Mouse (Mus musculus) cerebellum, postnatal 10 days (tissue): Measurements from ENCODE around the gene Metrnl.

Experiments used
- DNase-seq, 2 experiments: peaks; one replicate each; pipeline ENCODE4 v3.0.0; 2021; ENCODE audit warnings: mixed read lengths in 2 of 2

Metrnl gene

DNA sequence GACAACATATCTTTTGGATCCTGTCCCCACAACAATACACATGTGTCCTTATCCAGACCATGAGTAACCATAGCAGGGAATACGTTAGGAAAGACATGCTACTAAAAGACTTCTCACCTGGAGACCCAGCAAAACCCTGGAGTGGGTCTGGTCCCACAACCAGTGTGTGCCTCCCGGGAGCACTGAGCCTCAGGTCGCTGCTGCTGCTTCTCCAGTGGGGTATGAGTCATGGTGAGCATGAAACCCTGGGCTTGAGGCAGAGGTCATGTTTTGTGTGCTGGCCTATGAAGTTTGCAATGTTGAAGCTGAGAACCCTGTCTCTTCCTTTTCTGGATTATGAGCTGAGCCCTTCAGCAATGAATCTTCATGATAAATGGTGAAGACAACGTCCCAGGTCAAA lies 15.3 kb upstream of the Metrnl start:
- no peak for DNase-seq

DNA sequence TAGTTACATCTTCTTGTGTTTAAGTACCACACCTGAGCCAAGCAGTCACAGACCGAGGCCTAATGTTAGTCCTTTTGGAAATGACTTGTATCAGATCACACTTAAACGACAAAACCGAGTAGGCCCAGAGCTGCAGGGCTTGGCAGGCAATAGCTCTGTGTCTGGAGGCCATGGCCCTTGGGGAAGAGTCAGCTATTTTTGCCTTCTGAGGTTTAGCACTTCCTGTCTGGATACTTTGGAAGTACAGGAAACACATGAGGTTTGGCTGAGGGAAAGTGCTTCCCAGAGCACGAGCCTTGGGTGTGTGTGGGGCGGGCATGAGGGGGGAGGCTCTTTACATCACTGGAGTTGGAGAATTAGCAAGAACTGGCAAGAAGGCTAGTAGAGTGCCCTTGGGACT lies 14.7 kb upstream of the Metrnl start:
- no peak for DNase-seq

DNA sequence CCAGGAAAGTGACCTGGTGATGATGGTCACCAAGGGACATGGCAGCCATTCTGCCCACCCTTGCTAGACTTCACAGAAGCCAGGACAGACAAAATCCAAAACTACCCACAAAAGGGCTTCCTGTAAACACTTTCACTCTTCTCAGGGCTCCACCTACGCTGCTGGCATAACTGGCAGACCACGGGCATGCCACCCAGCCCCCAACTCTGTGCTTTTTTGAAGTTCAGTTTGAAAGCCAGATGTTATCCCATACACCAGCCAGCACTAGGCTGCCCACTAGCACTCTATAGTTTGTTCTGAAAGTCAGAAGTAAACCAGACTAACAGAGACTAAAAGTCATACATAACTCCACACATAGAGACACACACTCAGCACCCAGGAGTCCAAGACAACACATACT lies 13.3 kb upstream of the Metrnl start:
- DNase-seq = no peak

DNA sequence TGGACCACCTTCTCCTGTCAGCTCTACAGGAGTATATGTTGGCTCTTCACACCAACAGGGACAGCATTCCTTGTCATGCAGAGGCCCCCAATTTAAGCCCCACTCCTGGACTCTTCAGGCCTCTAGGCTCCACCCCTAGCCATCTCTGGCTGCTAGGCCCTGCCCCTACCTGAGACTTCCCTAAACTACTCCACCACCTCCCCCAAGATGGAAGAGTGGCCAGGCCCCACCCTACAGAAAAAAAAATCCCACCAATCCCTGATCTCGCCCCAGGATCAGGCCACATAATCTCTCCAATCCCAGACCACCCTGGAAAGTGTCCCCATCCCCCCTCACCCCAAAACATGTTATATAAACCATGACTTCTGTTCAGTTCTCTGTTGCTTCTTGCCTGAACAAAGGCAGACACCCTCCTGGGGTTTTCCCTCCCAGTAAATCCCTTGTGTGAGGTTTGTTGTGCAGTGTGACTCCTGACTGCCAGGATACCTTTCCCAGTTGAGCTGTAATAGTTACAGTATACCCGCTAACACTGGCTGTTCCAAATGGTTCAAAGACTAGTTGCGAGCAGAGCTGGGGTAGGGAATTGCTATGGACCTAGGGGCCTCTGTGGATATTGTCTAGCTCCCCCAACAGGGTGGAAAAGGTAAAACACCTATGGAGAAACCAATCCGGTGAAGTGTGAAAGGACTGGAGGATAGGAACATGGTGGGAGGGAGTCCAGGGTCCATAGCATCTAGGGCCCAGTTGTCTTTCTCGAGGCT lies 5.9 kb upstream of the Metrnl start:
- no peak for DNase-seq

DNA sequence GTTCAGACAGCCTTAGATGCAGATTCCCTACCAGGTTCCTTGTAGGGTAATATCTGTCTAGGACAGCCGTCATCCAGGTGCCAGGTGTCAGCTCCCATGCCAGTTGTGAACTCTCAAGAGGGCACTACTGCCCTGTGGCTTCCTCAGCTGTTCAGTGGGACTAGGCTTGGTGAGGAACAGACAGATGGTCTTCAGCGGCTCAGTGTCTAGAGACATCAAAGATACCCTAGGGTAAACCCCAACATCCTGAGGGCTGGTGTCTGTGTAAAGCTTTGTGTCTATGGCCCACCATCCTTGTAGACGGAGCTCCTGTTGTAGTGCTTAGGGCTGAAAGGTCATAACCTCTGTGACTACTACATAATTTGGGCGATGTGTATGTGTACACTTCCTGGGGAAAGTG lies 4.1 kb upstream of the Metrnl start:
- no peak for DNase-seq

DNA sequence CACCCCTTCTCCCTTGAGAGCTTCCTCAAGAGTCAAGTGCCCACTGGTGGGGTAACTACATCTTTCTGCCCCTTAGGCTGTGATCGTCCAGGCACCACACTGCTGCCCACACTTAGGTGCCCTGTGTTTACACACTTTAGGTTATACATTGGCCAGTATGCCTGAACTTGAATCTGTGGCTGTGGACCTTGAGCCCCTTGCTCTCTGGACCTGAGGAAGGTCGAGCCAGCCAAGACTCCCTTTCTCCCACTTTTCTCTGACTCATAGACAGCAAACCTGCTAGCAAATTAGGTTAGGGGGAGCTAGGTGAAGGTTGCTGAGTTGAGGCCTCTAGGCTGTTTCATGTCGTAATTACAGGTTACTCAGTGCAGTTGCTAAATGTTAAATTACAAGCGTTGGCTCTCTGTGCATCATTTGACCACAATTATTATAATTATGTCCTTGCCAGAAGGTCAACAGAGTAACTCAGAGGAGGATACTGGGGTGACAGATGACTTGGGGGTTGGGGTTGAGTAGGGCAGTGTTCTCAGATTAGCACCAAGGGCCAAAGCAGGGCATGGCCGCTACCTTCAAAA lies 2.9 kb upstream of the Metrnl start:
- DNase-seq = no peak

GRCm38 (mm10) chr11:121702111-121702894 lies 959 bp downstream of the Metrnl start:
- DNase-seq = peak; percentile 83 to 93

GRCm38 (mm10) chr11:121702895-121703618 lies 1.7 kb downstream of the Metrnl start:
- peak; percentile 44 to 57 for DNase-seq

DNA sequence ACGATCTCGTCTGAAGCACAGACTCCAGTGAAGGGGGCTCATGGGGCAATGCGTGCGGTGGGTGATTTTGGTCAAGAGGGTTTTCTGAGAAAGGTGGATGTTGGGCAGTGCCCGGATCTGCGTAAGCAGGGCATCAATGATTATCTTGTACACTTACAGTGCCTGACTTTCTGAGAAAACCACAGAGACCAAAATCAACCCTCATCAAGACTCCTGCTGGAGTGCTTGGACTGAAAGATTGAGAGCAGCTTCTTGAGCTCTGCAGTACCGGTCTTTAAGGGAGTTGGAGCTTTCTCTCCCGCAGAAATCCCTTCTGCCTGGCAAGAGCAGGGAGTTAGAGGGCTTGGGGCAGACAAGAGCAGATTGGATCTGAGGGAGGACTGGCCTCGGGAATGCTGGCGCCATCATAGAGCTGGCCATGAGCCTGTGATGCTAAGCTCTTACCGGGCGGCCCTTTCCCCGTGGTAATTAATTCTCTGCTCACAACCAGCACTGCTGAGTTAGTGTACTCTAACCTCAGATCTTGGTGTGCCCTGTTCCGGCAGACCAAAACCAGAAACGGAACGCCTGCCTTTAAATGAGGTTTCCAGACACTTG lies 2.4 kb downstream of the Metrnl start:
- DNase-seq = peak; percentile 68 to 78

GRCm38 (mm10) chr11:121706521-121707005 lies 5.2 kb downstream of the Metrnl start:
- DNase-seq = no peak

DNA sequence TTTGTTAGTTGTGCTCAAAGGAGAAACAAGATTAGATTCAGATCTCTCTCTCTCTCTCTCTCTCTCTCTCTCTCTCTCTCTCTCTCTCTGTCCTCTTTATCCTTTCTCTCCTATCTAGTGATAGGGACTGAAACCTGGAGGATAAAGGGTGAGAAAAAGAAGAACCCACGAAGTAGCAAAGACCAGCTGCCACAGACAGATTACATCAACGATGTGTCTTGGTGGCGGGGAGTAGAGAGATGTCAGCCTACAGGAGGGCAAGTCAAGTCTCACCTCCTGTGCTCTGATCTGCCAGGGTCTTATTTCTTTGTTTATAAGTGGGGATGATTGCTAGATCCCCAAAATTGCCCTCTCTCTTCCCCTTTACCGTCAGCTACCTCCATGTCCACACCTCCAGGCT lies 7.9 kb downstream of the Metrnl start:
- DNase-seq = no peak

DNA sequence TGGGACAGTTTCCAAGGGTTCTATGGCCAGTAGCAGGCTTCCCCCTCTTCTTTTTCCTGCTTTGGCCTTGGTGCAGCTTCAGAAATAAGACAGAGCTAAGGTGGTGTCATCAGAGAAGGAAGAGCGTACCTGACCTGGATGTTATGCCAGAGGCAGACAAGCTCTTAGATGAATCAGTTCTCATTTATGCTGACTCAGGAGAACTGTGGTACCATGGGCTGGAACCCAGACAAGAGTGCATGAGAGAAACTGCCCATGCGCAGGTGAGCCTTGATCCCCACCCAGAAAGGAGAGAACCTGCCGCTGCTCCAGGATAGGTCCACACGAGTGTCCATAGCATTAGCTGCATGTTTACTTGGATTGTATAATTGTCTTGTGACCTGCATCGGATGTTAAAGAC lies 8.9 kb downstream of the Metrnl start:
- no peak for DNase-seq

GRCm38 (mm10) chr11:121712987-121713386 lies 11.6 kb downstream of the Metrnl start:
- no peak for DNase-seq

GRCm38 (mm10) chr11:121713569-121713968 lies 12.2 kb downstream of the Metrnl start:
- DNase-seq = no peak

- peak in 1 of 2 experiments; percentile 31 for DNase-seq
These were observed 13.6 kb downstream of the Metrnl start for GRCm38 (mm10) chr11:121714745-121715485.

- no peak for DNase-seq
These were observed 16.4 kb downstream of the Metrnl start for GRCm38 (mm10) chr11:121717724-121718123.

GRCm38 (mm10) chr11:121720752-121721151 lies 19.4 kb downstream of the Metrnl start:
- DNase-seq = no peak

- DNase-seq = no peak
These were observed 21.1 kb downstream of the Metrnl start for GRCm38 (mm10) chr11:121722434-121722833.

- DNase-seq = no peak
These were observed 25.3 kb downstream of the Metrnl start for GRCm38 (mm10) chr11:121726625-121727024.

DNA sequence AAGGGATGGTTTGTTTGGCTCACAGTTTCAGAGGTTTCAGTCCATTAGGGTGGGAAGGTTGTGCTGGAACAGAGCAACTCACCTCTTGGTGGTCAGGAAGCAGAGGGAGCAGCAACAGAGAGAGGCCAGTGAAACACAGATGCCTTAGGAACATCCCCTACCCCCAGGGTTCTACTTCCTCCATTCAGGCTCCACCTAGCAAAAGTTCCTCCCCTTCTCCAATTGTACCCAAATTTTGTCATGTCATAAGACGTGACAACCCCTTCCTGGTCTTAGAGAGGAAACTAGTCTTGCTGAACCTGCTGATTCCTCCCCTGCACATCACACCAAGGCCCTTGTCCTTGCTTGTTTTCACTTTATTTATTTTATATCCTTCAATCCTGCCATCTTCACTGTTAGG lies 32.8 kb downstream of the Metrnl start:
- no peak for DNase-seq

DNA sequence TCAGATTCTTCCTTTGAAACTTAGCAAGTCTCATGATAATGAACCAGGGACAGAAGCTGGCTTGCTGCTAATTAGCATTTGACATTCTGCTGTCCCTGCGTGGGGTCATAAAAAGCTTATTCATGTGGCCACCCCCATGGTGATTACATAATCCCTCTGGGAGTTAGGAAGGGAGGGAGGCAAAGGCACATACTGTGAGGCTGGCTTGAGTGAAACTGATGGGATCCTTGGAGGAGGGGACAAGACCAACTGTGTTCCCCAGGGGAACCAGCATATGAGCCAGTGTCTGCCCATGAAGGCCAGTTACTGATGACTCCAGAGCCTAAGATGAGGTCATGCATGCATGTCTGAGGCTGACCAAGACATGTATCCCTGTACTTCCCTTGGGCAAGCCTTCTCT lies 33.5 kb downstream of the Metrnl start:
- DNase-seq = no peak

DNA sequence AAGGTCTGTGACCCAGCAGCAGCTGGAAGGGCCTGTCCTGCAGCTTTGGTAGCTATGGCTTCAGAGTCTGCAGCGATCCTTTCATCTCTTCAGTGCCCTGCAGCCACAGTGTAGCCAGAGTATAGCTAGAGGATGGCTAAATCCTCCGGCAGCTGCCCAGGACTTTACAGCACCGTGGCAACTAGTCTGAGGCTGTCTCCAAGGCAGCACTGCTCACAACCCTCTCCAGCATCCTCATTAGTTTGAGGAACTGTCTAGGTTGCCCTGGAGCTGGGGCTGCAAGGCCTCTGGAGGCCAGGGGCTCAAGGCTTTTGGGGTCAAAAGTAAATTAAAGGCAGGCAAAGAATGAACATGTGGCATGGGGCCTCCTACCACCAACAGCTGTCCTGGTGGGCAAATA lies 37.3 kb downstream of the Metrnl start:
- DNase-seq = no peak
